Mouse (Mus musculus) forebrain, embryonic 16.5 days (tissue): ENCODE results near the gene Olfr1275. TPM values are rescaled to one million over a fixed set of nuclear protein-coding genes. Genes with fewer than 3 reads are reported as not detected.

Experiments
- ATAC-seq: fragments of 200-750 bp; cut with Nextera tagmentation; 2 replicates; pipeline ENCODE4 v1.8.0; 2017; ENCODE audit warnings: mild to moderate bottlenecking, moderate library complexity
- H3K27ac ChIP-seq: fragments of 300-500 bp; sonication (generic); 2 replicates; pipeline ENCODE4 v1.5.1; 2014; ENCODE audit warnings: low read length, control low read depth
- H3K27me3 ChIP-seq: fragments of 300-500 bp; sonication (generic); replicated peaks from 2 replicates; pipeline ENCODE4 v1.6.1; 2014; ENCODE audit warnings: low read length; ENCODE audit not compliant: control insufficient read depth, insufficient read depth
- H3K36me3 ChIP-seq: fragments of 300-500 bp; sonication (generic); 2 replicates; pipeline ENCODE4 v1.6.1; 2014; ENCODE audit not compliant: control insufficient read depth, insufficient read depth
- H3K4me1 ChIP-seq: fragments of 300-500 bp; sonication (generic); replicated peaks from 2 replicates; pipeline ENCODE4 v1.6.1; 2014; ENCODE audit warnings: low read length; ENCODE audit not compliant: control insufficient read depth, insufficient read depth
- H3K4me2 ChIP-seq: fragments of 300-500 bp; sonication (generic); 2 replicates; pipeline ENCODE4 v1.6.1; 2014; ENCODE audit warnings: mild to moderate bottlenecking, low read length, control low read depth
- H3K4me3 ChIP-seq: fragments of 300-500 bp; sonication (generic); replicated peaks from 2 replicates; pipeline ENCODE4 v1.5.1; 2014; ENCODE audit warnings: mild to moderate bottlenecking, low read length, control low read depth
- H3K9ac ChIP-seq: fragments of 300-500 bp; sonication (generic); replicated peaks from 2 replicates; pipeline ENCODE4 v1.6.1; 2014; ENCODE audit warnings: low read depth, low read length, control low read depth
- H3K9me3 ChIP-seq: fragments of 300-500 bp; sonication (generic); 2 replicates; pipeline ENCODE4 v1.6.1; 2016; ENCODE audit warnings: low read length; ENCODE audit not compliant: control insufficient read depth
- WGBS: fragments of 180-500 bp; shearing (Covaris S2); extraction: QIAGEN DNeasy Blood & Tissue Kit; methylation state at CpG from one replicate; pipeline ENCODE4 v1.1.7; 2014; 5-methylcytosine and 5-hydroxymethylcytosine counted together
- polyA plus RNA-seq: library from polyadenylated mRNA; unstranded; fragments of >200 nt; fragmentation: Nextera tagmentation; extraction: Ambion mirVana; gene quantifications from 2 replicates; pipeline ENCODE4 v1.2.1, GENCODE M21; 2015

The Olfr1275 gene
- polyA plus RNA-seq: not detected in 2 replicates

DNA sequence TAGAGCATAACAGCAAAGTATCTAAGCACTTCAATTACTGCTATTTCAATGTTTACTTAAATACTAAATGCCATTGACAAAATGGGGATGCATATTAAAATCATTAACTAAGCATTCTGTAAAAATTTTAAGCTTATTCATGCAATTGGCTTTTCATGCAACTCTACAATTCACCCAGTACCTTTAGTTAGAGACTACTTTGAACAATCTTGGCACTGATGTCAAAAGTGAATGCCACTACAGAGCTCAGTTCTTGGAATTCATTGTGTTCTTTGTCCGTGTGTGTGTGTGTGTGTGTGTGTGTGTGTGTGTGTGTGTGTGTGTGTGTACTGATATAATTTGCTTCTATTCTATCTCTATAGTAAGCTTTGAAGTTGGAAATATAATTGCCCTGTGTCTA, at the start of gene Olfr1275:
TSS of gene Olfr1275 (minus strand) at position 101 of the 400 bp plus-strand sequence.
- Histone ChIP-seq H3K27me3 (no peaks in the 10 kb centered on the region), H3K9me3 (no peaks in the 10 kb centered on the region), H3K4me1 (no peaks in the 10 kb centered on the region), H3K27ac (no peak within 1 kb of the TSS), H3K9ac (no peak within 1 kb of the TSS), H3K4me2 (no peak within 1 kb of the TSS), H3K36me3 (no peaks in the 10 kb centered on the region), H3K4me3 (no peak within 1 kb of the TSS)
- ATAC-seq: no peak
- 65% methylated on average over 1 of the region's 1 CpGs for WGBS

DNA sequence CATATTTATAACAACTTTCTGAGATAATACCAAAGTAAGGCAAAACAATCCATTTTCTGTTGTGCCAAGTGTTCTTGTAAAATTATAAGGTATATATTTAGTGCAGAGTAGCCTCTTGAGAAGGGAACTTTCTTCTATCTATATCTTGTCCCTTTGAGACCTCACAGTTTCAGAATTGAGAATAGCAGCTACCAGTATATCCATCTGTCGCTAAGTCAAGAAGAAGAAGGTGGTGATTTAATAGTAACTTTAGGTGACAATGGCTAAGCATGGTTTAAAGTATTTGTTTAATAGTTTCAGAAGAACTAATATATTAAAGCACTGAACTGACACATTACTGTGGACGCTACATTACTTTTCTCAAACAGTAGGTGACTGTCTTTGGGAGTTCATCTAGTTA, 38.9 kb upstream of the Olfr1275 start, which contains the start of gene Olfr1277:
TSS of gene Olfr1277 (minus strand) at position 101 of the 400 bp plus-strand sequence.
- ATAC-seq: no peak
- Histone ChIP-seq H3K4me1 (no peaks in the 10 kb centered on the region), H3K9me3 (no peaks in the 10 kb centered on the region), H3K27me3 (no peaks in the 10 kb centered on the region), H3K27ac (no peak within 1 kb of the TSS), H3K4me3 (no peak within 1 kb of the TSS), H3K9ac (no peak within 1 kb of the TSS), H3K36me3 (no peaks in the 10 kb centered on the region), H3K4me2 (no peak within 1 kb of the TSS)
- WGBS: 71% methylated on average over 2 of the region's 2 CpGs

DNA sequence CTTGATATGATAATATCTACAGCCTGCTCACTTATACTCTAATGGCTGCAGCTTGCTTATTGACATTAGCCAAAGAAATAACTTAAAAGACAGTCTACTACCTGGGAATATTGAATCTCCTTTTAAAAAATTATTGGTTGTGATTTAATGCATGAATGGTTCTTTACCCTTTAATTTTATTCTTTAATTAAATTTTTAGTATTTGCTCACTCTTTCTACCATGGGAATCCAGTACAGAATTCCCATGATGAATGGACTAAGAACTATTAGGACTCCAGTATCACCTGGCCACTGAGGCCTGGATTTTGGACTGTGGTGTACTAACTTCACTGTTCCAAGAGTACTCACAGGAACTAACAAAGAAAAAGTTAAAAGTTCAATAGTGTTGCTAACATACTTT, 19.1 kb upstream of the Olfr1275 start, which contains the start of gene Olfr1276:
TSS of gene Olfr1276 (plus strand) at position 301 of the 400 bp plus-strand sequence.
- Histone ChIP-seq H3K4me3 (no peak within 1 kb of the TSS), H3K36me3 (no peaks in the 10 kb centered on the region), H3K4me2 (no peak within 1 kb of the TSS), H3K27ac (no peak within 1 kb of the TSS), H3K9ac (no peak within 1 kb of the TSS), H3K27me3 (no peaks in the 10 kb centered on the region), H3K9me3 (no peaks in the 10 kb centered on the region), H3K4me1 (no peaks in the 10 kb centered on the region)
- no peak for ATAC-seq

DNA sequence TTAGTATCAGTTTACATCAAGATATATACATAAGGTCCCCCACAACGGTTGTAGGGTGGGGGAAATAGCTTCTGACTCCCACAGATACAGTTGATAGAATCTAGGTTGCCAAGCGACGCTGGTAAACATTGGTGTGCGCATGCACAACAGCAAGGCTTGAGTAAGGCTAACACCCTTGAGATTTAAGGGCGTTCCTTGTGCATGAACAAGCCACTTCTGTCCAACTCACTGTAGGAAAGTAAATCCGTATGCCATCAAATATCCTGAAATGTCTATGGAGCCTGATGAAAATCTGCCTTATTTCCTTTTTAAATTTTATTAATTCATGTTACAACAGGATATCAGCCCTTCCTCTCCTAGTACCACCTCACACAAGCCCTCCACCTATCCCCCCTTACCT, 5.6 kb downstream of the Olfr1275 start, which contains the start of gene 4930430A15Rik:
TSS of gene 4930430A15Rik (minus strand) at position 101 of the 400 bp plus-strand sequence.
- H3K27me3 ChIP-seq: no peaks in the 10 kb centered on the region
- H3K4me1 ChIP-seq: no peaks in the 10 kb centered on the region
- no peak within 1 kb of the TSS for H3K9ac ChIP-seq
- 88% methylated on average over 6 of the region's 6 CpGs for WGBS
- no peaks in the 10 kb centered on the region for H3K36me3 ChIP-seq
- no peak within 1 kb of the TSS for H3K4me3 ChIP-seq
- no peak within 1 kb of the TSS for H3K27ac ChIP-seq
- no peaks in the 10 kb centered on the region for H3K9me3 ChIP-seq
- no peak for ATAC-seq
- no peak within 1 kb of the TSS for H3K4me2 ChIP-seq

DNA sequence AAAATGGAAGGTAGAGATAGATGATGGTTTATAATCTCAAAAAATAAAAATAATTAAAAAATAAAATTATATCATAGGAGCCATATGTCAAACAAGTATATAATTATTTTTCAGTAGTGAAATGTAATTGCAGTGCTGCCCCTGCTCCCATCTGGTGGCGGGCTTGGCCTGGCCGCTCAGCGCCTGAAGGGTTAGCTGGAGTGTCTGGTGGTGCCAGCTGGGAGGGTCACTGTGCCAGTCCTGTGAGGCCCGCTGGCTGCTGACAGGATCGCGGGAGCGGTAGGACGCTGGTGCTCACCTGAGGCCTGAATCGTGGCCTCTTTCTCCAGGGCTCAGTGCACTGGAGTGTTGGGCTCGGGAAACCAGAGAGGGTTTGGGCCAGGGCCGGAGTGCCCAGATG, 53.0 kb downstream of the Olfr1275 start:
- Histone ChIP-seq H3K4me1 (no peaks in the 10 kb centered on the region), H3K36me3 (no peaks in the 10 kb centered on the region), H3K4me2 (no peak overlapping the region), H3K9me3 (no peaks in the 10 kb centered on the region), H3K9ac (no peak overlapping the region), H3K4me3 (no peak overlapping the region), H3K27ac (no peak overlapping the region), H3K27me3 (no peaks in the 10 kb centered on the region)
- no peak for ATAC-seq
- WGBS: 96% methylated on average over 11 of the region's 11 CpGs

Other genes with a start within 250 kb of the Olfr1275 start
- not detected in 2 replicates for gene Gm13941, start 129.3 kb downstream of the Olfr1275 start, polyA plus RNA-seq
- not detected in 2 replicates for gene Gm15130, start 82.3 kb downstream of the Olfr1275 start, polyA plus RNA-seq
- not detected in 2 replicates for gene 4930430A15Rik, start 5.7 kb downstream of the Olfr1275 start, polyA plus RNA-seq
- not detected in 2 replicates for gene Olfr1276, start 19.2 kb upstream of the Olfr1275 start, polyA plus RNA-seq
- not detected in 2 replicates for gene Olfr1277, start 38.8 kb upstream of the Olfr1275 start, polyA plus RNA-seq
- gene Olfr1278, start 54.9 kb upstream of the Olfr1275 start, polyA plus RNA-seq: not detected in 2 replicates
- gene Olfr1279, start 65.3 kb upstream of the Olfr1275 start, polyA plus RNA-seq: not detected in 2 replicates
- gene Olfr1280, start 78.7 kb upstream of the Olfr1275 start, polyA plus RNA-seq: not detected in 2 replicates
- not detected in 2 replicates for gene Olfr1281, start 91.2 kb upstream of the Olfr1275 start, polyA plus RNA-seq
- not detected in 2 replicates for gene Olfr1282, start 100.8 kb upstream of the Olfr1275 start, polyA plus RNA-seq
- gene Olfr1283, start 131.5 kb upstream of the Olfr1275 start, polyA plus RNA-seq: not detected in 2 replicates
- gene Olfr1284, start 140.2 kb upstream of the Olfr1275 start, polyA plus RNA-seq: not detected in 2 replicates
- gene Olfr1286, start 187.8 kb upstream of the Olfr1275 start, polyA plus RNA-seq: not detected in 2 replicates
- not detected in 2 replicates for gene Olfr1287, start 213.9 kb upstream of the Olfr1275 start, polyA plus RNA-seq
- gene Olfr1288, start 238.8 kb upstream of the Olfr1275 start, polyA plus RNA-seq: not detected in 2 replicates
- not detected in 2 replicates for gene Olfr1289, start 245.5 kb upstream of the Olfr1275 start, polyA plus RNA-seq